12 mouse cellular contexts compared by ENCODE assay signal in genomic region chr9:66078072-66078471, GRCm38 (mm10). TPM values are rescaled to one million over a fixed set of nuclear protein-coding genes. Genes with fewer than 3 reads are reported as not detected.
DNase-seq lines count a peak whose midpoint lies in the region; ATAC-seq and TF ChIP-seq lines count a peak whose summit lies in the region.
"Had no signal": no experiment of that assay in that cellular context is flagged by ENCODE, and none has a peak within 500 bp of the region (broad histone marks: within the 10 kb centered on the region; RNA-seq: fewer than 3 reads in every experiment).

No protein-coding gene starts in this region.

- WGBS in heart, embryonic 15.5 days: 66% methylated on average over 3 of the region's 3 CpGs
- 74% methylated on average over 3 of the region's 3 CpGs for WGBS in midbrain, embryonic 11.5 days
- WGBS in midbrain, postnatal 0 days: 76% methylated on average over 3 of the region's 3 CpGs
- WGBS in hindbrain, postnatal 0 days: 71% methylated on average over 3 of the region's 3 CpGs
- 70% methylated on average over 3 of the region's 3 CpGs for WGBS in neural tube, embryonic 15.5 days

- no peak for ATAC-seq in heart, embryonic 15.5 days (replicated peaks; ENCODE audit: insufficient number of reproducible peaks, insufficient read depth, low FRiP score, low read depth)
- no peak for ATAC-seq in midbrain, embryonic 11.5 days (ENCODE audit: low FRiP score)
- no peak for ATAC-seq in midbrain, postnatal 0 days (ENCODE audit: low FRiP score)
- no peak for ATAC-seq in hindbrain, postnatal 0 days
- no peak for ATAC-seq in neural tube, embryonic 15.5 days (ENCODE audit: low FRiP score)

- H3K27ac ChIP-seq in heart, embryonic 15.5 days: no peak overlapping the region
- H3K27ac ChIP-seq in midbrain, embryonic 11.5 days (ENCODE audit: low read depth, low read length): peak overlapping the region; percentile 26; the same call in 1 of the 2 replicates
- H3K27ac ChIP-seq in midbrain, postnatal 0 days (ENCODE audit: low read depth, low read length): no peak overlapping the region
- peak overlapping the region; percentile 64 for H3K27ac ChIP-seq in hindbrain, postnatal 0 days
- H3K27ac ChIP-seq in neural tube, embryonic 15.5 days (replicated peaks): no peak overlapping the region

- H3K36me3 ChIP-seq in heart, embryonic 15.5 days: no peaks in the 10 kb centered on the region
- H3K36me3 ChIP-seq in midbrain, embryonic 11.5 days (ENCODE audit: control insufficient read depth, insufficient read depth, low read length): no peaks in the 10 kb centered on the region
- H3K36me3 ChIP-seq in midbrain, postnatal 0 days (ENCODE audit: insufficient read depth, low read length): no peaks in the 10 kb centered on the region
- no peaks in the 10 kb centered on the region for H3K36me3 ChIP-seq in hindbrain, postnatal 0 days (ENCODE audit: insufficient read depth, low read length)
- no peaks in the 10 kb centered on the region for H3K36me3 ChIP-seq in neural tube, embryonic 15.5 days

- no peaks in the 10 kb centered on the region for H3K27me3 ChIP-seq in heart, embryonic 15.5 days
- H3K27me3 ChIP-seq in midbrain, embryonic 11.5 days (ENCODE audit: control insufficient read depth, insufficient read depth, low read length): no peaks in the 10 kb centered on the region
- no peaks in the 10 kb centered on the region for H3K27me3 ChIP-seq in midbrain, postnatal 0 days (ENCODE audit: insufficient read depth, low read length)
- no peaks in the 10 kb centered on the region for H3K27me3 ChIP-seq in hindbrain, postnatal 0 days (ENCODE audit: insufficient read depth, low read length)
- no peaks in the 10 kb centered on the region for H3K27me3 ChIP-seq in neural tube, embryonic 15.5 days (replicated peaks)

- H3K4me2 ChIP-seq in heart, embryonic 15.5 days: peak overlapping the region; percentile 43; the same call in 1 of the 2 replicates
- H3K4me2 ChIP-seq in midbrain, embryonic 11.5 days: no peak overlapping the region
- H3K4me2 ChIP-seq in midbrain, postnatal 0 days (ENCODE audit: low read depth, low read length, poor library complexity, severe bottlenecking): no peak overlapping the region
- 0 out of 2 replicates have a peak overlapping the region, but pooled peaks have one; percentile 21 for H3K4me2 ChIP-seq in hindbrain, postnatal 0 days (ENCODE audit: low read depth, low read length)
- peak overlapping the region; percentile 32; the same call in 1 of the 2 replicates for H3K4me2 ChIP-seq in neural tube, embryonic 15.5 days

- TF ChIP-seq CTCF in midbrain, postnatal 0 days (IDR thresholded peaks at IDR 0.05): no peak
- TF ChIP-seq CTCF in hindbrain, postnatal 0 days (IDR thresholded peaks at IDR 0.05; ENCODE audit: low read depth): no peak

- H3K4me3 ChIP-seq in heart, embryonic 15.5 days: no peak overlapping the region
- H3K4me3 ChIP-seq in midbrain, embryonic 11.5 days (ENCODE audit: low read depth, low read length): no peak overlapping the region
- H3K4me3 ChIP-seq in midbrain, postnatal 0 days (ENCODE audit: low read depth, low read length): no peak overlapping the region
- H3K4me3 ChIP-seq in hindbrain, postnatal 0 days (ENCODE audit: low read length): no peak overlapping the region
- no peak overlapping the region for H3K4me3 ChIP-seq in neural tube, embryonic 15.5 days (replicated peaks)

- DNase-seq in heart, adult 18-20 months: no peak
- DNase-seq in midbrain, embryonic 11.5 days (ENCODE audit: low spot score, missing footprints): peak; percentile 85
- DNase-seq in midbrain, postnatal 0 days (ENCODE audit: low spot score): no peak
- no peak for DNase-seq in hindbrain, postnatal 0 days (ENCODE audit: low spot score)
- DNase-seq in retina, postnatal 1 day: no peak
- DNase-seq in right cerebral cortex, postnatal 36 days (ENCODE audit: low spot score in 2 of 2): no peak
- DNase-seq: adrenal gland, postnatal 36 days; cerebellum, adult 2 months; heart, adult 11 months; lung, adult 2 months had no signal

- H3K4me1 ChIP-seq in heart, embryonic 15.5 days (replicated peaks): peaks cover 5% of the 10 kb centered on the region
- no peaks in the 10 kb centered on the region; the same call in 1 of the 2 replicates for H3K4me1 ChIP-seq in midbrain, embryonic 11.5 days (ENCODE audit: control insufficient read depth, insufficient read depth, low read length)
- H3K4me1 ChIP-seq in midbrain, postnatal 0 days (ENCODE audit: insufficient read depth, low read length): no peaks in the 10 kb centered on the region
- H3K4me1 ChIP-seq in hindbrain, postnatal 0 days (ENCODE audit: insufficient read depth, low read length): no peaks in the 10 kb centered on the region
- H3K4me1 ChIP-seq in neural tube, embryonic 15.5 days: peaks cover 5% of the 10 kb centered on the region

- peak overlapping the region; percentile 14; the same call in 1 of the 2 replicates for H3K9ac ChIP-seq in heart, embryonic 15.5 days
- no peak overlapping the region; the same call in 1 of the 2 replicates for H3K9ac ChIP-seq in midbrain, embryonic 11.5 days (ENCODE audit: low read length)
- H3K9ac ChIP-seq in midbrain, postnatal 0 days (replicated peaks; ENCODE audit: low read length, poor library complexity, severe bottlenecking): no peak overlapping the region
- 0 out of 2 replicates have a peak overlapping the region, but pooled peaks have one; percentile 3 for H3K9ac ChIP-seq in hindbrain, postnatal 0 days (replicated peaks; ENCODE audit: low read length)
- no peak overlapping the region for H3K9ac ChIP-seq in neural tube, embryonic 15.5 days (replicated peaks)

- H3K9me3 ChIP-seq in heart, embryonic 15.5 days (replicated peaks): no peaks in the 10 kb centered on the region
- no peaks in the 10 kb centered on the region for H3K9me3 ChIP-seq in midbrain, embryonic 11.5 days (ENCODE audit: control insufficient read depth, low read length)
- no peaks in the 10 kb centered on the region for H3K9me3 ChIP-seq in midbrain, postnatal 0 days (ENCODE audit: low read length)
- H3K9me3 ChIP-seq in hindbrain, postnatal 0 days (ENCODE audit: low read length): no peaks in the 10 kb centered on the region
- no peaks in the 10 kb centered on the region for H3K9me3 ChIP-seq in neural tube, embryonic 15.5 days (replicated peaks)

RNA-seq across cellular contexts. Expression of gene Snx22, which starts 8.6 kb away (rescaled TPM):
- polyA plus RNA-seq in heart, embryonic 15.5 days (2015; fragmentation: Nextera tagmentation; extraction: Ambion mirVana): 0.98 and 1.3 TPM in 2 replicates
- total RNA-seq in heart, adult 18-20 months (2021): under 1 TPM; 0.46 to 0.50 TPM
- polyA plus RNA-seq in midbrain, embryonic 11.5 days (2014; fragmentation: Nextera tagmentation; extraction: Ambion mirVana): 1.8 and 2.2 TPM in 2 replicates
- total RNA-seq in midbrain, postnatal 0 days (2014; rRNA removed): 6.7 and 7.4 TPM in 2 replicates
- polyA plus RNA-seq in midbrain, postnatal 0 days (2015; fragmentation: Nextera tagmentation; extraction: Ambion mirVana): 9.6 and 11.1 TPM in 2 replicates
- total RNA-seq in hindbrain, postnatal 0 days (2014; rRNA removed): 7.1 and 8.8 TPM in 2 replicates
- 12.8 and 13.2 TPM in 2 replicates for polyA plus RNA-seq in hindbrain, postnatal 0 days (2015; fragmentation: Nextera tagmentation; extraction: Ambion mirVana)
- 10.7 and 12.1 TPM in 2 replicates for polyA plus RNA-seq in neural tube, embryonic 15.5 days (2015; fragmentation: Nextera tagmentation; extraction: Ambion mirVana)

RNA-seq across cellular contexts. Expression of gene Ppib, which starts 18.1 kb away (rescaled TPM):
- polyA plus RNA-seq in heart, embryonic 15.5 days (2015; fragmentation: Nextera tagmentation; extraction: Ambion mirVana): 354 and 363 TPM in 2 replicates
- 100 to 1,000 TPM; 102 to 105 TPM for total RNA-seq in heart, adult 18-20 months (2021)
- polyA plus RNA-seq in midbrain, embryonic 11.5 days (2014; fragmentation: Nextera tagmentation; extraction: Ambion mirVana): 490 and 501 TPM in 2 replicates
- total RNA-seq in midbrain, postnatal 0 days (2014; rRNA removed): 209 and 255 TPM in 2 replicates
- 339 and 341 TPM in 2 replicates for polyA plus RNA-seq in midbrain, postnatal 0 days (2015; fragmentation: Nextera tagmentation; extraction: Ambion mirVana)
- total RNA-seq in hindbrain, postnatal 0 days (2014; rRNA removed): 223 and 263 TPM in 2 replicates
- polyA plus RNA-seq in hindbrain, postnatal 0 days (2015; fragmentation: Nextera tagmentation; extraction: Ambion mirVana): 395 and 408 TPM in 2 replicates
- 371 and 378 TPM in 2 replicates for polyA plus RNA-seq in neural tube, embryonic 15.5 days (2015; fragmentation: Nextera tagmentation; extraction: Ambion mirVana)

RNA-seq across cellular contexts. Expression of gene Snx1, which starts 48.3 kb away (rescaled TPM):
- 57.8 and 69.0 TPM in 2 replicates for polyA plus RNA-seq in heart, embryonic 15.5 days (2015; fragmentation: Nextera tagmentation; extraction: Ambion mirVana)
- total RNA-seq in heart, adult 18-20 months (2021): 10 to 100 TPM; 27.3 to 27.8 TPM
- 147 and 150 TPM in 2 replicates for polyA plus RNA-seq in midbrain, embryonic 11.5 days (2014; fragmentation: Nextera tagmentation; extraction: Ambion mirVana)
- total RNA-seq in midbrain, postnatal 0 days (2014; rRNA removed): 42.3 and 47.1 TPM in 2 replicates
- 38.1 and 44.0 TPM in 2 replicates for polyA plus RNA-seq in midbrain, postnatal 0 days (2015; fragmentation: Nextera tagmentation; extraction: Ambion mirVana)
- 43.4 and 50.4 TPM in 2 replicates for total RNA-seq in hindbrain, postnatal 0 days (2014; rRNA removed)
- 47.3 and 55.0 TPM in 2 replicates for polyA plus RNA-seq in hindbrain, postnatal 0 days (2015; fragmentation: Nextera tagmentation; extraction: Ambion mirVana)
- polyA plus RNA-seq in neural tube, embryonic 15.5 days (2015; fragmentation: Nextera tagmentation; extraction: Ambion mirVana): 70.4 and 80.0 TPM in 2 replicates

RNA-seq across cellular contexts. Expression of gene Ciao2a, which starts 48.3 kb away (rescaled TPM):
- polyA plus RNA-seq in heart, embryonic 15.5 days (2015; fragmentation: Nextera tagmentation; extraction: Ambion mirVana): 136 and 158 TPM in 2 replicates
- 10 to 100 TPM; 68.7 to 71.3 TPM for total RNA-seq in heart, adult 18-20 months (2021)
- polyA plus RNA-seq in midbrain, embryonic 11.5 days (2014; fragmentation: Nextera tagmentation; extraction: Ambion mirVana): 156 and 171 TPM in 2 replicates
- total RNA-seq in midbrain, postnatal 0 days (2014; rRNA removed): 27.5 and 28.2 TPM in 2 replicates
- 62.1 and 65.7 TPM in 2 replicates for polyA plus RNA-seq in midbrain, postnatal 0 days (2015; fragmentation: Nextera tagmentation; extraction: Ambion mirVana)
- 25.5 and 29.4 TPM in 2 replicates for total RNA-seq in hindbrain, postnatal 0 days (2014; rRNA removed)
- polyA plus RNA-seq in hindbrain, postnatal 0 days (2015; fragmentation: Nextera tagmentation; extraction: Ambion mirVana): 77.6 and 84.8 TPM in 2 replicates
- 73.7 and 100 TPM in 2 replicates for polyA plus RNA-seq in neural tube, embryonic 15.5 days (2015; fragmentation: Nextera tagmentation; extraction: Ambion mirVana)

Comparison
In these comparisons a context has a peak if more than half of its experiments do, and no peak if none do; other contexts are left out.
1. H3K27ac ChIP-seq: peak in midbrain, embryonic 11.5 days (single experiment) and hindbrain, postnatal 0 days (single experiment); none in heart, embryonic 15.5 days (single experiment), midbrain, postnatal 0 days (single experiment) and neural tube, embryonic 15.5 days (single experiment).
2. H3K4me2 ChIP-seq: peak in heart, embryonic 15.5 days (single experiment), hindbrain, postnatal 0 days (single experiment) and neural tube, embryonic 15.5 days (single experiment); none in midbrain, embryonic 11.5 days (single experiment) and midbrain, postnatal 0 days (single experiment).
3. H3K9ac ChIP-seq: peak in heart, embryonic 15.5 days (single experiment) and hindbrain, postnatal 0 days (single experiment); none in midbrain, embryonic 11.5 days (single experiment), midbrain, postnatal 0 days (single experiment) and neural tube, embryonic 15.5 days (single experiment).